Comparison of ENCODE assay signal across 8 mouse cellular contexts in genomic region chr8:109954486-109954948, GRCm38 (mm10). TPM values are rescaled to one million over a fixed set of nuclear protein-coding genes. Genes with fewer than 3 reads are reported as not detected.
DNase-seq lines count a peak whose midpoint lies in the region; ATAC-seq and TF ChIP-seq lines count a peak whose summit lies in the region.
"Had no signal": no experiment of that assay in that cellular context is flagged by ENCODE, and none has a peak within 500 bp of the region (broad histone marks: within the 10 kb centered on the region; RNA-seq: fewer than 3 reads in every experiment).

No protein-coding gene starts in this region.

- H3K4me1 ChIP-seq in testis, adult 2 months (ENCODE audit: control insufficient read depth, insufficient read depth, low read length): peaks cover 13% of the 10 kb centered on the region
- H3K4me1 ChIP-seq in forebrain, embryonic 12.5 days: peaks cover 44% of the 10 kb centered on the region
- H3K4me1 ChIP-seq in midbrain, embryonic 14.5 days (ENCODE audit: control insufficient read depth, insufficient read depth, low read length): peaks cover 13% of the 10 kb centered on the region
- H3K4me1 ChIP-seq in intestine, embryonic 15.5 days (replicated peaks): peaks cover 8% of the 10 kb centered on the region

- H3K4me3 ChIP-seq in testis, adult 2 months (ENCODE audit: control insufficient read depth, low read depth, low read length): peak overlapping the region; percentile 7; the same call in 1 of the 2 replicates
- H3K4me3 ChIP-seq in forebrain, embryonic 12.5 days (replicated peaks): no peak overlapping the region
- no peak overlapping the region for H3K4me3 ChIP-seq in midbrain, embryonic 14.5 days (replicated peaks; ENCODE audit: low read depth, low read length)
- H3K4me3 ChIP-seq in intestine, embryonic 15.5 days (replicated peaks): no peak overlapping the region

- H3K9me3 ChIP-seq in forebrain, embryonic 12.5 days: no peaks in the 10 kb centered on the region
- no peaks in the 10 kb centered on the region for H3K9me3 ChIP-seq in midbrain, embryonic 14.5 days (ENCODE audit: control insufficient read depth, low read length)
- H3K9me3 ChIP-seq in intestine, embryonic 15.5 days: no peaks in the 10 kb centered on the region

- 40% methylated on average over 13 of the region's 13 CpGs for WGBS in forebrain, embryonic 12.5 days
- WGBS in midbrain, embryonic 14.5 days: 24% methylated on average over 13 of the region's 13 CpGs
- WGBS in intestine, embryonic 15.5 days: 56% methylated on average over 13 of the region's 13 CpGs

- no peak for TF ChIP-seq POLR2A in testis, adult 2 months (IDR thresholded peaks at IDR 0.05; ENCODE audit: control insufficient read depth, low read depth, low read length)

- no peak for DNase-seq in testis, postnatal 10 days (ENCODE audit: low spot score)
- peak; percentile 83 for DNase-seq in midbrain, embryonic 14.5 days
- no peak for DNase-seq in thymus, postnatal 0 days (ENCODE audit: low spot score)

- TF ChIP-seq CTCF in testis, adult 2 months (IDR thresholded peaks at IDR 0.05; ENCODE audit: control insufficient read depth, insufficient read depth, insufficient replicate concordance, low read depth, low read length): no peak

- H3K4me2 ChIP-seq in forebrain, embryonic 12.5 days: 0 out of 2 replicates have a peak overlapping the region, but pooled peaks have one; percentile 1
- 0 out of 2 replicates have a peak overlapping the region, but pooled peaks have one; percentile 4 for H3K4me2 ChIP-seq in midbrain, embryonic 14.5 days (ENCODE audit: low read length)
- no peak overlapping the region for H3K4me2 ChIP-seq in intestine, embryonic 15.5 days (replicated peaks)

- peak; percentile 70 for ATAC-seq in forebrain, embryonic 12.5 days (ENCODE audit: low FRiP score)
- ATAC-seq in midbrain, embryonic 14.5 days (ENCODE audit: low FRiP score, low TSS enrichment): no peak; the same call in 1 of the 2 replicates
- no peak for ATAC-seq in intestine, embryonic 15.5 days
- no peak for ATAC-seq in granulocyte monocyte progenitor cell, adult 5-6 weeks (replicated peaks; ENCODE audit: poor library complexity, severe bottlenecking)

- H3K9ac ChIP-seq in forebrain, embryonic 12.5 days: no peak overlapping the region
- H3K9ac ChIP-seq in midbrain, embryonic 14.5 days (replicated peaks; ENCODE audit: low read length): no peak overlapping the region; the same call in 1 of the 2 replicates
- H3K9ac ChIP-seq in intestine, embryonic 15.5 days: no peak overlapping the region

- no peaks in the 10 kb centered on the region for H3K36me3 ChIP-seq in testis, adult 2 months (ENCODE audit: control insufficient read depth, insufficient read depth, low read length)
- no peaks in the 10 kb centered on the region for H3K36me3 ChIP-seq in forebrain, embryonic 12.5 days (replicated peaks)
- no peaks in the 10 kb centered on the region for H3K36me3 ChIP-seq in midbrain, embryonic 14.5 days (ENCODE audit: control insufficient read depth, insufficient read depth, low read length)
- H3K36me3 ChIP-seq in intestine, embryonic 15.5 days: no peaks in the 10 kb centered on the region

- H3K27me3 ChIP-seq in testis, adult 2 months (ENCODE audit: control insufficient read depth, insufficient read depth, low read length): no peaks in the 10 kb centered on the region
- peaks cover 3% of the 10 kb centered on the region; the same call in 1 of the 2 replicates for H3K27me3 ChIP-seq in forebrain, embryonic 12.5 days
- no peaks in the 10 kb centered on the region for H3K27me3 ChIP-seq in midbrain, embryonic 14.5 days (ENCODE audit: control insufficient read depth, insufficient read depth, low read length)
- H3K27me3 ChIP-seq in intestine, embryonic 15.5 days (replicated peaks): no peaks in the 10 kb centered on the region

- H3K27ac ChIP-seq in testis, adult 2 months (ENCODE audit: control insufficient read depth, insufficient read depth, low read depth, low read length): no peak overlapping the region
- 0 out of 2 replicates have a peak overlapping the region, but pooled peaks have one; percentile 31 for H3K27ac ChIP-seq in forebrain, embryonic 12.5 days
- peak overlapping the region; percentile 60 for H3K27ac ChIP-seq in midbrain, embryonic 14.5 days (replicated peaks; ENCODE audit: low read depth, low read length)
- H3K27ac ChIP-seq in intestine, embryonic 15.5 days: no peak overlapping the region

RNA-seq across cellular contexts. Expression of gene Marveld3, which starts 7.5 kb away (rescaled TPM):
- 0.80 and 1.3 TPM in 2 replicates for polyA plus RNA-seq in testis, adult 2 months (2012; rRNA removed)
- polyA plus RNA-seq in forebrain, embryonic 12.5 days (2016; fragmentation: Nextera tagmentation; extraction: Ambion mirVana): 1.6 and 1.7 TPM in 2 replicates
- 1.1 and 1.4 TPM in 2 replicates for polyA plus RNA-seq in midbrain, embryonic 14.5 days (2014; fragmentation: Nextera tagmentation; extraction: Ambion mirVana)
- 0.44 and 0.73 TPM in 2 replicates for polyA plus RNA-seq in thymus, postnatal 0 days (2015; fragmentation: Nextera tagmentation; extraction: Ambion mirVana)
- 12.8 and 14.6 TPM in 2 replicates for polyA plus RNA-seq in intestine, embryonic 15.5 days (2015; fragmentation: Nextera tagmentation; extraction: Ambion mirVana)
- not detected in 2 replicates for total RNA-seq in granulocyte monocyte progenitor cell, adult 5-6 weeks (2014; fragmentation: Nextera tagmentation)
- total RNA-seq in granulocyte monocyte progenitor cell, adult 5-6 weeks (2017): not detected in 2 replicates

RNA-seq across cellular contexts. Expression of gene Tat, which starts 35.7 kb away (rescaled TPM):
- polyA plus RNA-seq in testis, adult 2 months (2012; rRNA removed): 0.05 TPM in 1 of 2 replicates, not detected in the other
- polyA plus RNA-seq in forebrain, embryonic 12.5 days (2016; fragmentation: Nextera tagmentation; extraction: Ambion mirVana): not detected in 2 replicates
- polyA plus RNA-seq in midbrain, embryonic 14.5 days (2014; fragmentation: Nextera tagmentation; extraction: Ambion mirVana): not detected in 2 replicates
- polyA plus RNA-seq in thymus, postnatal 0 days (2015; fragmentation: Nextera tagmentation; extraction: Ambion mirVana): 0.12 TPM in 2 replicates
- polyA plus RNA-seq in intestine, embryonic 15.5 days (2015; fragmentation: Nextera tagmentation; extraction: Ambion mirVana): not detected in 2 replicates
- total RNA-seq in granulocyte monocyte progenitor cell, adult 5-6 weeks (2014; fragmentation: Nextera tagmentation): not detected in 2 replicates
- total RNA-seq in granulocyte monocyte progenitor cell, adult 5-6 weeks (2017): not detected in 2 replicates
- polyA plus RNA-seq: stomach, embryonic 14.5 days had no signal

Comparison
In these comparisons a context has a peak if more than half of its experiments do, and no peak if none do; other contexts are left out.
1. H3K27ac ChIP-seq: peak in forebrain, embryonic 12.5 days (single experiment) and midbrain, embryonic 14.5 days (single experiment); none in testis, adult 2 months (single experiment) and intestine, embryonic 15.5 days (single experiment).